Mouse (Mus musculus) mature B cell (primary cell): ENCODE data around the gene Gm2381.
"Not testable (repeated sequence)": the region's sequence is repeated elsewhere in the genome, so short reads cannot be mapped to it uniquely, and the experiment has no call there.

Source experiments
- in situ Hi-C: fragments of 300-500 bp; cut with MboI; formaldehyde crosslinking; loops from 2 replicates; pipeline ENCODE4 v1.14.3; 2019

Gene Gm2381

DNA sequence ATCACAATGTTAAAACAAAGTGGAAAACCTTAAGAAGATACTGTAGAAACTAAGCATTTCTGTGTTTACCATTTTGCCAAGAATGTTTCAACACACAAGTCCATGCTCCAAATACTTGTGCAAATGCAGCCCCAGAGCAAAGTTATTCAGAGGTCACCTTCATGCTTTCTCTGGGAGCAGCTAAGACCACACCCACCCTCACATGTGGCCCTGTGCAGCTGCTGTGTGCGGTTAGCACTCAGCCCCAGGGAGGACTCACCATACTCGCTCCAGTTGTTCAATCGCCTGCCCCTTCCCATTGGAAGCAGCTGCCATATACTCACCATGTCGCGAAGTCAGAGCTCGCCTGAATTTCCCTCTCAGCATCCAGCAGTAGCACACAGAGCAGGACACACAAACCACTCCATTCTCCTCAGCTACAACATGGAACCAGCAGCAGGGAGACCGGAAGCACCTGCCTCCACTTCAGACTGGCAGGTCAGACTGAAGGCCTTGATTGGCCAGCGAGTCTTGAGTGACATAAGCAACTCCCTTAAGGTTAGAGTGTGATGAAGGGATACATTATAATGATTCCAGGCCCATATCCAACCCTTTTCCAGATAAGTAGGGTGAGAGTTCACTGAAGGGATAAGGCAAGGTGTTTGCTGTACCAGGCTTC, at the start of gene Gm2381:
Gm2381 (minus strand) TSS at position 434 of the 658 bp plus-strand sequence.
- in situ Hi-C loops, result not testable (repeated sequence)

DNA sequence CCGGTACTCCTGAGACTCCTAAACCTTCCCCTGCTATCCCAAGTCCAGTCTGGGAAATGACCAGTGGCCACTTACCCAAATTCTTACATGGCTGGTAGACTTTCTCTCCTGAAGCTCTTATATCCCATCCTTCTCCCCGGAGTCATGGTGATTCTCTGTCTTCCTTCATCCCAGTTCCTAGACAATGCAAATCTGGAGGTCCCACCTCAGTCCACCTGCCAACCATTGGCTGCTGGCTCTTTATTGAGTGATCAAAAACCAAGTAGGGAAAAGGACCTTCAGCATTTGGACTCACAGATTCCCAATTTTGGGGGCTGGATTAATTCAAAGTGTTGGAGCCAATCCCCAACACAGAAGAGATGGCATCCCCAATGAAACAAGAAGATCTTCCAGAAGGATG, 31.0 kb upstream of the Gm2381 start:
- in situ Hi-C loops, result not testable (repeated sequence)

DNA sequence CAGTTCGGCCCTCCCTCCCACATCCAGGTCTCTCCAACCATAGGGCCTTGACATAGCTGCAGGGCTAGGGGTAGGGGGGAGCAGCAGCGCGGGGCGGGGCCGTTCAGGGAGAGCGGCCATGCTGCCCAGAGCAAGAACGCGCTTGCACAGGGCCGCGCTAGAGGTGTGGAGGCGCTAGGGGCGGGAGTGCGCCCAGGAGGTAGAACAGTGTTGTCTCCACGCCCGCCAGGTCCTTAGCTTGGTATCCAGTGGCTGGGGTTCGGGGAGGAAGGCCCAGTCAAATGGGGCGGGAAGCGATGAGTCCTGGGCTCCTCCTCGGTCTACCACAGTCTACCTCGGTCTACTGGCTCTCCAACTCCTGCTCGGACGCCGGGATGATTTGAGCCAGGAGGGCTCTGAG, 11.1 kb upstream of the Gm2381 start:
- in situ Hi-C loops, result no loop called here

DNA sequence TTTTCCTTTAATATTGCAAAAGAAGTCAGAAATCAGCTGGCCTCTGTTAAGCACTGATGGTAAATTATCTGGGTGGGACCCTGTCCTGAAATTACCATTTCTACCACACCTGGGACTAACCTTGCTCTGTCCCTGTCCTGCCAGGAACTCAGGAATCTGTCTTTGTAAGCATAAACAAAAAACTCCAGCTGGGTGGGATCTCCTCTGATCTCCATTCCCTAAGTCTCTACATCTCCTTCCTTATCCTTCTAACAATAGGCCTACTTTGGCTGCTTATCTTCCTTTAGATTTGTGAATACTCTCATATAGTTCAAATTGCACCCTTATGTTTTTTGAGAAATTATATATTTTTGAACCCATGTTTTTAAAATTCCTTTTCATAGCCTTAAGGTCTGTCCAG, 28.7 kb downstream of the Gm2381 start:
- in situ Hi-C loops, result not testable (repeated sequence)

DNA sequence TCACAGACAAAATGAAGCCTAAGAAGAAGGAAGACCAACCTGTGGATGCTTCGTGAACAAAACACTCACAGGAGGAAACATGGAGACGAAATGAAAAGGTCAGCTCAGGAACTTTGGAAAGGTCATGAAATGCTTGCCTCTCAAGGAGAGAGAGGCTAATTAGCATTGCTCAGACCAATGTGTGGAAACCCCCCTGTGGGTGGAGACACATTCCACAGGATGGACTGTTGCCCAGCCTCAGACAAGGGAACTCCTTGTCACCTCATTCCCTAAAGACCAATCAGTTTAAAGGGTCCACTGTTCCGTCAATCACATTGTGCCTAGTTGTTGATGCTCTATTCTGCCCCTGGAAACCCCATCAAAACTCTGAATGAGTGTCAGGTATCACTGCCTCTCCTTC, 34.8 kb downstream of the Gm2381 start:
- in situ Hi-C loops, result no loop called here

DNA sequence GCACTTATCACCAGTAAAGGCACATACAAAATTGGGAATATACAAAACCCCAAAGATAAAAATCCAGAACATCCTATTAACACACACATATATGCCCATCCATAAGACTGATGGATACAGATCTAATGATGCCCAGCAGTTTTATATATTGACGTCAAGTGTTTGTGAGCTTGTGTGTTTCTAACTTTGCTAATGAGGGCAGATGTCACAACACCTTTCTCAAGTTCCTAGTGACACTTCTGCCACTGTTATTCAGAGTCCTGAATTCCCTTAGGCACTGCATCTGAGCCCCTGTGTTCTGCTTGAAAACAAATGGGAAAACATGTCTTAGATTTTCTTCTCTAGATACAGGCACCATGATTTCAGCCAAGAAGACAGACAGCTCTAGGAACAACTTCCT, 73.6 kb downstream of the Gm2381 start, which contains the start of gene Vmn2r62:
Vmn2r62 (minus strand) TSS at position 101 of the 400 bp plus-strand sequence.
- in situ Hi-C loops, result not testable (repeated sequence)
